Mouse (Mus musculus): Measurements from ENCODE around the gene Decr2. TPM values are rescaled to one million over a fixed set of nuclear protein-coding genes. Genes with fewer than 3 reads are reported as not detected.

The Decr2 gene
- polyA plus RNA-seq (2014; fragmentation: Illumina TruSeq; extraction: RNeasy Lipid Tissue Mini Kit (QIAGEN cat#74804); ENCODE audit: insufficient read depth, low read depth, low replicate concordance): 9.6 TPM

GRCm38 (mm10) chr17:26089905-26090632, at the start of gene Decr2:
Decr2 (minus strand) TSS chr17:26090337.

GRCm38 (mm10) chr17:26138239-26138836, 48.2 kb upstream of the Decr2 start, which contains the start of gene Axin1:
Axin1 (plus strand) TSS chr17:26138688.

GRCm38 (mm10) chr17:26123267-26123684, 33.1 kb upstream of the Decr2 start, which contains the start of gene Mrpl28:
Mrpl28 (plus strand) TSS chr17:26123500.

GRCm38 (mm10) chr17:26113181-26113948, 23.2 kb upstream of the Decr2 start, which contains the start of gene Tmem8:
Tmem8 (plus strand) TSS chr17:26113299.

GRCm38 (mm10) chr17:26095121-26095740, 5.1 kb upstream of the Decr2 start, which contains the start of gene Nme4:
Nme4 (minus strand) TSS chr17:26095602.

GRCm38 (mm10) chr17:26068831-26069739, 21.1 kb downstream of the Decr2 start, which contains the start of gene Rab11fip3:
Rab11fip3 (minus strand) TSS chr17:26069555.

Other genes with a start within 250 kb of the Decr2 start
- gene Gm20683, start 248.6 kb downstream of the Decr2 start, polyA plus RNA-seq (2014; fragmentation: Illumina TruSeq; extraction: RNeasy Lipid Tissue Mini Kit (QIAGEN cat#74804); ENCODE audit: insufficient read depth, low read depth, low replicate concordance): 2.7 TPM
- 17.7 TPM for gene Rhot2, start 245.5 kb downstream of the Decr2 start, polyA plus RNA-seq (2014; fragmentation: Illumina TruSeq; extraction: RNeasy Lipid Tissue Mini Kit (QIAGEN cat#74804); ENCODE audit: insufficient read depth, low read depth, low replicate concordance)
- gene Wdr90, start 228.8 kb downstream of the Decr2 start, polyA plus RNA-seq (2014; fragmentation: Illumina TruSeq; extraction: RNeasy Lipid Tissue Mini Kit (QIAGEN cat#74804); ENCODE audit: insufficient read depth, low read depth, low replicate concordance): 7.7 TPM
- gene Mcrip2, start 221.6 kb downstream of the Decr2 start, polyA plus RNA-seq (2014; fragmentation: Illumina TruSeq; extraction: RNeasy Lipid Tissue Mini Kit (QIAGEN cat#74804); ENCODE audit: insufficient read depth, low read depth, low replicate concordance): 17.9 TPM
- 42.2 TPM for gene Mettl26, start 215.3 kb downstream of the Decr2 start, polyA plus RNA-seq (2014; fragmentation: Illumina TruSeq; extraction: RNeasy Lipid Tissue Mini Kit (QIAGEN cat#74804); ENCODE audit: insufficient read depth, low read depth, low replicate concordance)
- 0.25 TPM for gene Wfikkn1, start 209.5 kb downstream of the Decr2 start, polyA plus RNA-seq (2014; fragmentation: Illumina TruSeq; extraction: RNeasy Lipid Tissue Mini Kit (QIAGEN cat#74804); ENCODE audit: insufficient read depth, low read depth, low replicate concordance)
- 16.6 TPM for gene Rab40c, start 170.6 kb downstream of the Decr2 start, polyA plus RNA-seq (2014; fragmentation: Illumina TruSeq; extraction: RNeasy Lipid Tissue Mini Kit (QIAGEN cat#74804); ENCODE audit: insufficient read depth, low read depth, low replicate concordance)
- gene Pigq, start 145.4 kb downstream of the Decr2 start, polyA plus RNA-seq (2014; fragmentation: Illumina TruSeq; extraction: RNeasy Lipid Tissue Mini Kit (QIAGEN cat#74804); ENCODE audit: insufficient read depth, low read depth, low replicate concordance): 34.5 TPM
- 7.5 TPM for gene Nhlrc4, start 145.4 kb downstream of the Decr2 start, polyA plus RNA-seq (2014; fragmentation: Illumina TruSeq; extraction: RNeasy Lipid Tissue Mini Kit (QIAGEN cat#74804); ENCODE audit: insufficient read depth, low read depth, low replicate concordance)
- not detected for gene A930017K11Rik, start 137.8 kb downstream of the Decr2 start, polyA plus RNA-seq (2014; fragmentation: Illumina TruSeq; extraction: RNeasy Lipid Tissue Mini Kit (QIAGEN cat#74804); ENCODE audit: insufficient read depth, low read depth, low replicate concordance)
- 6.4 TPM for gene Capn15, start 104.5 kb downstream of the Decr2 start, polyA plus RNA-seq (2014; fragmentation: Illumina TruSeq; extraction: RNeasy Lipid Tissue Mini Kit (QIAGEN cat#74804); ENCODE audit: insufficient read depth, low read depth, low replicate concordance)
- gene Rab11fip3, start 20.8 kb downstream of the Decr2 start, polyA plus RNA-seq (2014; fragmentation: Illumina TruSeq; extraction: RNeasy Lipid Tissue Mini Kit (QIAGEN cat#74804); ENCODE audit: insufficient read depth, low read depth, low replicate concordance): 10.4 TPM
- 3.2 TPM for gene Nme4, start 5.3 kb upstream of the Decr2 start, polyA plus RNA-seq (2014; fragmentation: Illumina TruSeq; extraction: RNeasy Lipid Tissue Mini Kit (QIAGEN cat#74804); ENCODE audit: insufficient read depth, low read depth, low replicate concordance)
- 10.8 TPM for gene Tmem8, start 23.0 kb upstream of the Decr2 start, polyA plus RNA-seq (2014; fragmentation: Illumina TruSeq; extraction: RNeasy Lipid Tissue Mini Kit (QIAGEN cat#74804); ENCODE audit: insufficient read depth, low read depth, low replicate concordance)
- gene Mrpl28, start 33.2 kb upstream of the Decr2 start, polyA plus RNA-seq (2014; fragmentation: Illumina TruSeq; extraction: RNeasy Lipid Tissue Mini Kit (QIAGEN cat#74804); ENCODE audit: insufficient read depth, low read depth, low replicate concordance): 76.8 TPM
- gene Axin1, start 48.4 kb upstream of the Decr2 start, polyA plus RNA-seq (2014; fragmentation: Illumina TruSeq; extraction: RNeasy Lipid Tissue Mini Kit (QIAGEN cat#74804); ENCODE audit: insufficient read depth, low read depth, low replicate concordance): 18.3 TPM
- 0.95 TPM for gene Pdia2, start 108.8 kb upstream of the Decr2 start, polyA plus RNA-seq (2014; fragmentation: Illumina TruSeq; extraction: RNeasy Lipid Tissue Mini Kit (QIAGEN cat#74804); ENCODE audit: insufficient read depth, low read depth, low replicate concordance)
- gene Rgs11, start 112.6 kb upstream of the Decr2 start, polyA plus RNA-seq (2014; fragmentation: Illumina TruSeq; extraction: RNeasy Lipid Tissue Mini Kit (QIAGEN cat#74804); ENCODE audit: insufficient read depth, low read depth, low replicate concordance): 12.0 TPM
- gene Arhgdig, start 117.4 kb upstream of the Decr2 start, polyA plus RNA-seq (2014; fragmentation: Illumina TruSeq; extraction: RNeasy Lipid Tissue Mini Kit (QIAGEN cat#74804); ENCODE audit: insufficient read depth, low read depth, low replicate concordance): 39.2 TPM
- 29.0 TPM for gene Fam234a, start 153.9 kb upstream of the Decr2 start, polyA plus RNA-seq (2014; fragmentation: Illumina TruSeq; extraction: RNeasy Lipid Tissue Mini Kit (QIAGEN cat#74804); ENCODE audit: insufficient read depth, low read depth, low replicate concordance)
- 22.6 TPM for gene Luc7l, start 162.6 kb upstream of the Decr2 start, polyA plus RNA-seq (2014; fragmentation: Illumina TruSeq; extraction: RNeasy Lipid Tissue Mini Kit (QIAGEN cat#74804); ENCODE audit: insufficient read depth, low read depth, low replicate concordance)